Mouse (Mus musculus) thymus, adult 2 months (tissue): ENCODE measurements around the gene Gm5617. TPM values are rescaled to one million over a fixed set of nuclear protein-coding genes. Genes with fewer than 3 reads are reported as not detected.
"Not testable (repeated sequence)": the region's sequence is repeated elsewhere in the genome, so short reads cannot be mapped to it uniquely, and the experiment has no call there.

ENCODE experiments used
- DNase-seq: peaks from one replicate; pipeline ENCODE4 v3.0.0; 2021
- H3K27ac ChIP-seq: fragments of 200-500 bp; 2 replicates; pipeline ENCODE4 v1.5.1; 2012; ENCODE audit warnings: low read length, control low read depth; ENCODE audit not compliant: control insufficient read depth, insufficient read depth
- H3K27me3 ChIP-seq: fragments of 200-500 bp; 2 replicates; pipeline ENCODE4 v1.6.1; 2012; ENCODE audit warnings: mild to moderate bottlenecking, low read length, moderate library complexity, mixed read lengths; ENCODE audit not compliant: control insufficient read depth, insufficient read depth
- H3K36me3 ChIP-seq: fragments of 200-500 bp; 2 replicates; pipeline ENCODE4 v1.6.1; 2012; ENCODE audit warnings: mild to moderate bottlenecking, low read length, moderate library complexity; ENCODE audit not compliant: control insufficient read depth, insufficient read depth
- H3K4me1 ChIP-seq: fragments of 200-500 bp; replicated peaks from 2 replicates; pipeline ENCODE4 v1.6.1; 2012; ENCODE audit warnings: low read length; ENCODE audit not compliant: control insufficient read depth, insufficient read depth
- H3K4me3 ChIP-seq: fragments of 200-500 bp; 2 replicates; pipeline ENCODE4 v1.5.1; 2012; ENCODE audit warnings: mild to moderate bottlenecking, low read length, control low read depth, moderate library complexity; ENCODE audit not compliant: control insufficient read depth, insufficient read depth
- CTCF ChIP-seq: fragments of 200-500 bp; IDR thresholded peaks from 2 replicates; pipeline ENCODE4 v1.5.1; 2012; ENCODE audit warnings: mild to moderate bottlenecking, control low read depth, low read length, moderate library complexity, borderline replicate concordance; ENCODE audit not compliant: control insufficient read depth, poor library complexity, insufficient read depth; ENCODE audit errors: extremely low read depth
- POLR2A ChIP-seq: fragments of 200-500 bp; IDR thresholded peaks from 2 replicates; pipeline ENCODE4 v1.6.1; 2012; ENCODE audit warnings: mild to moderate bottlenecking, low read length, control low read depth, moderate library complexity; ENCODE audit not compliant: control insufficient read depth, poor library complexity, insufficient read depth; ENCODE audit errors: extremely low read depth
- WGBS: fragments of 180-500 bp; shearing (Covaris S2); methylation state at CpG from one replicate; pipeline ENCODE4 v1.1.7; 2018; 5-methylcytosine and 5-hydroxymethylcytosine counted together
- polyA plus RNA-seq: library from polyadenylated mRNA; depleted of rRNA; stranded (reverse); fragments of >200 nt; gene quantifications from 2 replicates; pipeline ENCODE4 v1.2.3, GENCODE M21; 2012

Gm5617 gene
- polyA plus RNA-seq, 1 experiment: 60.3 TPM

- Histone ChIP-seq H3K4me3 (no peak overlapping the region), H3K36me3 (no peaks in the 10 kb centered on the region), H3K4me1 (peaks cover 4% of the 10 kb centered on the region; the same call in 1 of the 2 replicates), H3K27ac (no peak overlapping the region), H3K27me3 (no peaks in the 10 kb centered on the region)
- 0% methylated on average over 1 of the region's 1 CpGs for WGBS
- DNase-seq: no peak
- TF ChIP-seq POLR2A: no peak
- TF ChIP-seq CTCF: no peak
Observed at GRCm38 (mm10) chr9:48525566-48525965, 30.3 kb downstream of the Gm5617 start.

GRCm38 (mm10) chr9:48526520-48526919, 31.3 kb downstream of the Gm5617 start:
- TF ChIP-seq CTCF (no peak), POLR2A (no peak)
- WGBS: 96% methylated on average over 4 of the region's 4 CpGs
- Histone ChIP-seq H3K27ac (no peak overlapping the region), H3K36me3 (no peaks in the 10 kb centered on the region), H3K27me3 (no peaks in the 10 kb centered on the region), H3K4me3 (no peak overlapping the region), H3K4me1 (peaks cover 4% of the 10 kb centered on the region; the same call in 1 of the 2 replicates)
- no peak for DNase-seq

- Histone ChIP-seq H3K4me1 (0 out of 2 replicates have a peak, but pooled peaks cover 5% of the 10 kb centered on the region), H3K27ac (no peak overlapping the region), H3K27me3 (no peaks in the 10 kb centered on the region), H3K4me3 (no peak overlapping the region), H3K36me3 (no peaks in the 10 kb centered on the region)
- no peak for DNase-seq
- no peak for TF ChIP-seq POLR2A
- no peak for TF ChIP-seq CTCF
- WGBS: 99% methylated on average over 4 of the region's 4 CpGs
Observed at GRCm38 (mm10) chr9:48531294-48531693, 36.1 kb downstream of the Gm5617 start.

- 7% methylated on average over 3 of the region's 3 CpGs for WGBS
- Histone ChIP-seq H3K27me3 (no peaks in the 10 kb centered on the region), H3K27ac (no peak overlapping the region), H3K36me3 (no peaks in the 10 kb centered on the region), H3K4me1 (0 out of 2 replicates have a peak, but pooled peaks cover 7% of the 10 kb centered on the region), H3K4me3 (no peak overlapping the region)
- TF ChIP-seq POLR2A (no peak), CTCF (no peak)
- no peak for DNase-seq
Observed at GRCm38 (mm10) chr9:48532203-48532602, 37.0 kb downstream of the Gm5617 start.

GRCm38 (mm10) chr9:48532730-48533129, 37.5 kb downstream of the Gm5617 start:
- Histone ChIP-seq H3K36me3 (no peaks in the 10 kb centered on the region), H3K4me3 (no peak overlapping the region), H3K27ac (no peak overlapping the region), H3K27me3 (no peaks in the 10 kb centered on the region), H3K4me1 (0 out of 2 replicates have a peak, but pooled peaks cover 7% of the 10 kb centered on the region)
- no peak for DNase-seq
- 72% methylated on average over 2 of the region's 2 CpGs for WGBS
- TF ChIP-seq POLR2A: no peak
- no peak for TF ChIP-seq CTCF

- no peak for DNase-seq
- H3K36me3 ChIP-seq: no peaks in the 10 kb centered on the region
- H3K4me1 ChIP-seq: peaks cover 18% of the 10 kb centered on the region
- H3K4me3 ChIP-seq: no peak overlapping the region
- H3K27me3 ChIP-seq: no peaks in the 10 kb centered on the region
- WGBS: 9% methylated on average over 1 of the region's 1 CpGs
- TF ChIP-seq POLR2A (no peak), CTCF (no peak)
- no peak overlapping the region for H3K27ac ChIP-seq
Observed at GRCm38 (mm10) chr9:48536414-48536813, 41.2 kb downstream of the Gm5617 start.

- H3K4me1 ChIP-seq: peaks cover 18% of the 10 kb centered on the region
- DNase-seq, H3K27ac ChIP-seq, H3K4me3 ChIP-seq, H3K27me3 ChIP-seq, H3K36me3 ChIP-seq: not testable (repeated sequence)
- WGBS: 18% methylated on average over 1 of the region's 1 CpGs
Observed at GRCm38 (mm10) chr9:48537616-48538015, 42.4 kb downstream of the Gm5617 start.
